Mouse (Mus musculus) liver, postnatal 0 days (tissue): ENCODE data around the gene Pde4dip. TPM values are rescaled to one million over a fixed set of nuclear protein-coding genes. Genes with fewer than 3 reads are reported as not detected.

Experiments
- ATAC-seq: fragments of 200-750 bp; cut with Nextera tagmentation; 2 replicates; pipeline ENCODE4 v1.8.0; 2017; ENCODE audit warnings: mild to moderate bottlenecking, moderate library complexity
- DNase-seq: peaks from one replicate; pipeline ENCODE4 v3.0.0-alpha.2; 2016
- H3K27ac ChIP-seq: fragments of 300-500 bp; sonication (generic); 2 replicates; pipeline ENCODE4 v1.5.1; 2014; ENCODE audit warnings: antibody characterized with exemption, moderate library complexity, mild to moderate bottlenecking, low read depth
- H3K27me3 ChIP-seq: fragments of 300-500 bp; sonication (generic); 2 replicates; pipeline ENCODE4 v1.6.1; 2014; ENCODE audit warnings: low read length, control low read depth, mixed read lengths; ENCODE audit not compliant: insufficient read depth
- H3K36me3 ChIP-seq: fragments of 300-500 bp; sonication (generic); replicated peaks from 2 replicates; pipeline ENCODE4 v1.6.1; 2014; ENCODE audit warnings: mild to moderate bottlenecking, control low read depth, low read length, moderate library complexity, mixed read lengths; ENCODE audit not compliant: insufficient read depth
- H3K4me1 ChIP-seq: fragments of 300-500 bp; sonication (generic); 2 replicates; pipeline ENCODE4 v1.6.1; 2014; ENCODE audit warnings: antibody characterized with exemption, mild to moderate bottlenecking, control low read depth; ENCODE audit not compliant: insufficient read depth
- H3K4me2 ChIP-seq: fragments of 300-500 bp; sonication (generic); 2 replicates; pipeline ENCODE4 v1.6.1; 2014; ENCODE audit warnings: low read depth, mild to moderate bottlenecking, low read length, moderate library complexity, mixed read lengths
- H3K4me3 ChIP-seq: fragments of 300-500 bp; sonication (generic); 2 replicates; pipeline ENCODE4 v1.5.1; 2014; ENCODE audit warnings: low read depth, low read length
- H3K9ac ChIP-seq: fragments of 300-500 bp; sonication (generic); replicated peaks from 2 replicates; pipeline ENCODE4 v1.6.1; 2014; ENCODE audit warnings: mild to moderate bottlenecking, moderate library complexity
- H3K9me3 ChIP-seq: fragments of 300-500 bp; sonication (generic); 2 replicates; pipeline ENCODE4 v1.6.1; 2016; ENCODE audit warnings: mild to moderate bottlenecking, control low read depth, low read length, mixed read lengths
- CTCF ChIP-seq: sonication (generic); IDR thresholded peaks from 2 replicates; pipeline ENCODE4 v1.5.1; 2016; ENCODE audit warnings: antibody characterized with exemption, low read depth
- EP300 ChIP-seq: IDR thresholded peaks from 2 replicates; pipeline ENCODE4 v1.6.1; 2016; ENCODE audit warnings: antibody characterized with exemption, low read depth, mild to moderate bottlenecking
- WGBS: fragments of 180-500 bp; shearing (Covaris S2); extraction: QIAGEN DNeasy Blood & Tissue Kit; methylation state at CpG from one replicate; pipeline ENCODE4 v1.1.7; 2014; ENCODE audit not compliant: insufficient replicate concordance; 5-methylcytosine and 5-hydroxymethylcytosine counted together
- polyA plus RNA-seq: library from polyadenylated mRNA; unstranded; fragments of >200 nt; fragmentation: Nextera tagmentation; extraction: Ambion mirVana; gene quantifications from 2 replicates; pipeline ENCODE4 v1.2.1, GENCODE M21; 2015

The Pde4dip gene
- polyA plus RNA-seq, 1 experiment from 2014 or later = 8.1 TPM

GRCm38 (mm10) chr3:97751566-97751965, 136.9 kb downstream of the Pde4dip start:
- DNase-seq = no peak
- H3K36me3 ChIP-seq = peaks cover 54% of the 10 kb centered on the region

DNA sequence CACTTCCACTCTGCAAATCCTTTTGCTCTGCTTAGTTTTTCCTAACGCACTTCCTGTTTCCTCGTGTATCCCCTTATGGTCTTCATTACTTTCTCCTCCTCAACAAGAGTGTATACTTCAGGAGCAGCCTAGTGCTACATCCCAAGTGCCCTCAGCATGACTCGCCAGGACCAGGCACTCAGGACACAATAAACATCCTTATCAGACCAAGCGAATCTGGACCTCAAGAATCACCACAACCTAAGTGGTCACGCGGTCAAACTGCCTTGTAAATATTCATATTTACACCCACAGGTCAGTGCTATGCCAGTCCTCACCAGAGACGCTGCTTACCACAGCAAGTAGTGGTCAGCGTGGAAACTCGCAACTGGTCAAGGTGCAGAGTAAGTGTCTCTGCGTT, 139.7 kb downstream of the Pde4dip start:
- 81% methylated on average over 10 of the region's 10 CpGs for WGBS
- H3K4me1 ChIP-seq = no peaks in the 10 kb centered on the region
- ATAC-seq = no peak
- TF ChIP-seq EP300 (no peak), CTCF (no peak)
- H3K27ac ChIP-seq = no peak overlapping the region
- no peaks in the 10 kb centered on the region for H3K9me3 ChIP-seq
- H3K27me3 ChIP-seq = no peaks in the 10 kb centered on the region
- H3K36me3 ChIP-seq = peaks cover 56% of the 10 kb centered on the region
- no peak for DNase-seq
- no peak overlapping the region for H3K4me3 ChIP-seq
- no peak overlapping the region for H3K4me2 ChIP-seq
- no peak overlapping the region for H3K9ac ChIP-seq

More at GRCm38 (mm10) chr3:97751566-97751965, 136.9 kb downstream of the Pde4dip start:
- 89% methylated on average over 21 of the region's 21 CpGs for WGBS
- Histone ChIP-seq H3K4me3 (no peak overlapping the region), H3K27me3 (no peaks in the 10 kb centered on the region), H3K9me3 (no peaks in the 10 kb centered on the region), H3K9ac (no peak overlapping the region), H3K4me2 (no peak overlapping the region), H3K27ac (no peak overlapping the region), H3K4me1 (no peaks in the 10 kb centered on the region)
- no peak for ATAC-seq
- TF ChIP-seq CTCF = no peak
- no peak for TF ChIP-seq EP300

GRCm38 (mm10) chr3:97742841-97743240, 145.7 kb downstream of the Pde4dip start:
- Histone ChIP-seq H3K4me2 (no peak overlapping the region), H3K9me3 (no peaks in the 10 kb centered on the region), H3K4me3 (no peak overlapping the region), H3K4me1 (no peaks in the 10 kb centered on the region), H3K27me3 (no peaks in the 10 kb centered on the region), H3K27ac (no peak overlapping the region), H3K36me3 (peaks cover 56% of the 10 kb centered on the region), H3K9ac (no peak overlapping the region)
- ATAC-seq = no peak
- DNase-seq = no peak
- WGBS = 83% methylated on average over 8 of the region's 8 CpGs
- no peak for TF ChIP-seq EP300
- TF ChIP-seq CTCF = no peak

DNA sequence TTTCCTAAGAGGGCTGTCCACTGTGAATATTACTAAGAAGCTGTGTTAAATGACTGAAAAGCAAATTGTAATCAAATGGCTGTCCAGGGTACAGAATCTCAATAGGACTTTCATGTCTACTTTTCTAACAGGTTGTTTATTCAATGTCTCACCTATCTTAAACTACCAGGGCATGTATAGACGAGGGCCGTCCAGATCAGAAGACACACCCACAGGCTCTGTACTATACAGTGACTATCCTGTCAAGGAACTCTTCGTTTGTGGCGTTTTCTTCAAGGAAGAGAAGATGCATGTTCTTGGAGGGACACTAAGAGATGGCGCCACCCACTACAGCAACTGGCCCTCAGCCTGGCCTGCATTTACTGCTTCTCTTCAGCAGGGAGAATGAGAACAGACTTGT, 152.9 kb downstream of the Pde4dip start:
- Histone ChIP-seq H3K4me3 (no peak overlapping the region), H3K4me1 (no peaks in the 10 kb centered on the region), H3K9me3 (no peaks in the 10 kb centered on the region), H3K27me3 (no peaks in the 10 kb centered on the region), H3K9ac (no peak overlapping the region), H3K36me3 (0 out of 2 replicates have a peak, but pooled peaks cover 4% of the 10 kb centered on the region), H3K27ac (no peak overlapping the region), H3K4me2 (no peak overlapping the region)
- ATAC-seq (no peak), DNase-seq (no peak)
- 76% methylated on average over 5 of the region's 5 CpGs for WGBS
- TF ChIP-seq EP300 (no peak), CTCF (no peak)

GRCm38 (mm10) chr3:97734259-97734658, 154.2 kb downstream of the Pde4dip start:
- WGBS = 60% methylated on average over 4 of the region's 4 CpGs
- H3K27ac ChIP-seq = no peak overlapping the region
- no peaks in the 10 kb centered on the region for H3K27me3 ChIP-seq
- H3K4me2 ChIP-seq = no peak overlapping the region
- 0 out of 2 replicates have a peak, but pooled peaks cover 4% of the 10 kb centered on the region for H3K36me3 ChIP-seq
- H3K9ac ChIP-seq = no peak overlapping the region
- H3K9me3 ChIP-seq = no peaks in the 10 kb centered on the region
- H3K4me3 ChIP-seq = no peak overlapping the region
- H3K4me1 ChIP-seq = no peaks in the 10 kb centered on the region
- no peak for DNase-seq
- no peak for ATAC-seq
- TF ChIP-seq EP300 = no peak
- no peak for TF ChIP-seq CTCF

DNA sequence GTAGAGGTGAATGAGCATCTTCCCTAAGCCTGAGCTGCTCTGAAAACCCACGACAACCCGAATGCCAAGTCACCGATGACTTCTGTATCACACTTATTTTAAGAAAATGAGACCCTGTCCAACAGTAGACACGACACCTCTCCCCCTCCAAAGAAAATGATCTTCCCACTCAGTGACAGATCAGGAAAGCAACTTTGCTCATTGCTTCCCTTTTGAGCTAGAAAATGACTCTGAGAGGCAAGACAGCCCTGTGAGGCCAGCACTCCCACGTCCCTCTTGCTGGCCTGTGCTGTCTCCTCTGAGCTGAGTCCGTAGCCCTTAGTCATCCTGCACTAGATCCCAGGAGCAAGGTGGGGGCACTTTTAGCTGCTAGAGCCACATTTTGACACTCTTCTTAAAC, 155.9 kb downstream of the Pde4dip start:
- Histone ChIP-seq H3K9ac (no peak overlapping the region), H3K4me1 (no peaks in the 10 kb centered on the region), H3K36me3 (no peaks in the 10 kb centered on the region), H3K27ac (no peak overlapping the region), H3K4me3 (no peak overlapping the region), H3K4me2 (no peak overlapping the region), H3K27me3 (no peaks in the 10 kb centered on the region), H3K9me3 (no peaks in the 10 kb centered on the region)
- ATAC-seq = no peak
- no peak for TF ChIP-seq CTCF
- TF ChIP-seq EP300 = no peak
- WGBS = 85% methylated on average over 6 of the region's 6 CpGs
- no peak for DNase-seq

DNA sequence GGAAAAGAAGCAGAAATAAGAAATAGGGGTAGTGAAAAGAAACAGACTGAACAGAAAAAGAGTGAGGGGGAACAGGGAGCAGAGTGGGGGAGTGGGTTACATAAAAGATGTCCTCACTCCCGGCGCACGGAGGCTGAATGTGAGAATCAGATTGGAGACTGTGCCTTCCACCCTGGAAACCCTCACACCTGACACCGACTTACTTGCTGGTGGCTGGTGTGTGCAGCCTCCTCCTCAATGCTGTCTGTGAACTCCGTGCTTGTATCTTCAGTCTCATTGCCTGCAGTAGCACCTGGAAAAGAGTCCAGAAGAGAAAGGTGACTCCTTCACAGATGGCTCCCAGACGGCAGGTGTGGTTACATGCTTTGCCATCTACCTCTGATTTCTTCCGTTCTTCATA, 157.9 kb downstream of the Pde4dip start:
- DNase-seq = no peak
- WGBS = 81% methylated on average over 7 of the region's 7 CpGs
- H3K9me3 ChIP-seq = no peaks in the 10 kb centered on the region
- no peak for ATAC-seq
- H3K4me1 ChIP-seq = no peaks in the 10 kb centered on the region
- H3K4me3 ChIP-seq = no peak overlapping the region
- H3K27me3 ChIP-seq = no peaks in the 10 kb centered on the region
- H3K4me2 ChIP-seq = no peak overlapping the region
- H3K9ac ChIP-seq = no peak overlapping the region
- TF ChIP-seq EP300 = no peak
- no peak for TF ChIP-seq CTCF
- H3K36me3 ChIP-seq = no peaks in the 10 kb centered on the region
- no peak overlapping the region for H3K27ac ChIP-seq
